Mouse (Mus musculus) olfactory bulb, adult 2 months (tissue): ENCODE measurements at regions not wholly inside any gene's neighbourhood (a gene's known extent, or its start where the extent isn't known, plus 50 kb on each side); places are given as distances from the start of the nearest gene placed in this dataset.

Source experiments
- CTCF ChIP-seq: fragments of 200-500 bp; IDR thresholded peaks from 2 replicates; pipeline ENCODE4 v1.5.1; 2012; ENCODE audit warnings: low read depth, mild to moderate bottlenecking, low read length, moderate library complexity; ENCODE audit not compliant: insufficient read depth
- POLR2A ChIP-seq: fragments of 200-500 bp; IDR thresholded peaks from 2 replicates; pipeline ENCODE4 v1.6.1; 2012; ENCODE audit warnings: mild to moderate bottlenecking, low read depth, low read length, moderate library complexity; ENCODE audit not compliant: insufficient read depth

GRCm38 (mm10) chr5:75754356-75754755, 179.6 kb downstream of the Kit start:
- TF ChIP-seq CTCF (no peak), POLR2A (no peak)
